Mouse (Mus musculus) forebrain, postnatal 0 days (tissue): Measurements from ENCODE around the gene Zfp335. TPM values are rescaled to one million over a fixed set of nuclear protein-coding genes. Genes with fewer than 3 reads are reported as not detected.

Experiments
- ATAC-seq: fragments of 200-750 bp; cut with Nextera tagmentation; 2 replicates; pipeline ENCODE4 v1.8.0; 2017; ENCODE audit warnings: mild to moderate bottlenecking, moderate library complexity
- DNase-seq: peaks from one replicate; pipeline ENCODE4 v3.0.0-alpha.2; 2015
- H3K27ac ChIP-seq: fragments of 300-500 bp; sonication (generic); 2 replicates; pipeline ENCODE4 v1.5.1; 2014; ENCODE audit warnings: low read depth, mild to moderate bottlenecking, antibody characterized with exemption, low read length, moderate library complexity, mixed read lengths
- H3K27me3 ChIP-seq: fragments of 300-500 bp; sonication (generic); 2 replicates; pipeline ENCODE4 v1.6.1; 2014; ENCODE audit warnings: mild to moderate bottlenecking, low read length, mixed read lengths; ENCODE audit not compliant: insufficient read depth
- H3K36me3 ChIP-seq: fragments of 300-500 bp; sonication (generic); 2 replicates; pipeline ENCODE4 v1.6.1; 2014; ENCODE audit warnings: mild to moderate bottlenecking, moderate library complexity; ENCODE audit not compliant: insufficient read depth
- H3K4me1 ChIP-seq: fragments of 300-500 bp; sonication (generic); 2 replicates; pipeline ENCODE4 v1.6.1; 2014; ENCODE audit warnings: antibody characterized with exemption; ENCODE audit not compliant: insufficient read depth
- H3K4me2 ChIP-seq: fragments of 300-500 bp; sonication (generic); 2 replicates; pipeline ENCODE4 v1.6.1; 2014; ENCODE audit warnings: low read depth, mild to moderate bottlenecking, moderate library complexity
- H3K4me3 ChIP-seq: fragments of 300-500 bp; sonication (generic); 2 replicates; pipeline ENCODE4 v1.5.1; 2014; ENCODE audit warnings: low read depth, low read length, mixed read lengths
- H3K9ac ChIP-seq: fragments of 300-500 bp; sonication (generic); 2 replicates; pipeline ENCODE4 v1.6.1; 2014; ENCODE audit warnings: mild to moderate bottlenecking
- H3K9me3 ChIP-seq: fragments of 300-500 bp; sonication (generic); 2 replicates; pipeline ENCODE4 v1.6.1; 2016; ENCODE audit warnings: low read length
- CTCF ChIP-seq: sonication (generic); IDR thresholded peaks from 2 replicates; pipeline ENCODE4 v1.5.1; 2016; ENCODE audit warnings: antibody characterized with exemption, control low read depth, low read depth
- WGBS: fragments of 180-500 bp; shearing (Covaris S2); extraction: QIAGEN DNeasy Blood & Tissue Kit; methylation state at CpG from one replicate; pipeline ENCODE4 v1.1.7; 2014; 5-methylcytosine and 5-hydroxymethylcytosine counted together
- polyA plus RNA-seq: library from polyadenylated mRNA; unstranded; fragments of >200 nt; fragmentation: Nextera tagmentation; extraction: Ambion mirVana; gene quantifications from 2 replicates; pipeline ENCODE4 v1.2.1, GENCODE M21; 2015
- total RNA-seq: library from RNA; depleted of rRNA; stranded (reverse); fragments of >200 nt; gene quantifications from 2 replicates; pipeline ENCODE4 v1.2.3, GENCODE M21; 2014

The Zfp335 gene
- total and polyA plus RNA-seq, 2 experiments from 2014 or later, result 11.2 to 26.0 TPM

- peaks cover 21% of the 10 kb centered on the region for H3K4me1 ChIP-seq
- no peak within 1 kb of the TSS for H3K4me3 ChIP-seq
- H3K27ac ChIP-seq, result peak within 1 kb of the TSS; percentile 81
- H3K9me3 ChIP-seq, result no peaks in the 10 kb centered on the region
- no peak for DNase-seq
- no peaks in the 10 kb centered on the region for H3K27me3 ChIP-seq
- 0 out of 2 replicates have a peak within 1 kb of the TSS, but pooled peaks have one; percentile 25 for H3K9ac ChIP-seq
- H3K36me3 ChIP-seq, result no peaks in the 10 kb centered on the region
- peak within 1 kb of the TSS; percentile 71; the same call in 1 of the 2 replicates for H3K4me2 ChIP-seq
- no peak for ATAC-seq
- TF ChIP-seq CTCF, result no peak
- WGBS, result 24% methylated on average over 10 of the region's 10 CpGs
These were observed 28.7 kb upstream of the Zfp335 start, which contains the start of gene Mmp9 for GRCm38 (mm10) chr2:164940140-164940830. Gene Mmp9 (plus strand): TSS chr2:164940780.

GRCm38 (mm10) chr2:164939106-164939505 lies 27.5 kb upstream of the Zfp335 start:
- Histone ChIP-seq H3K36me3 (no peaks in the 10 kb centered on the region), H3K27me3 (no peaks in the 10 kb centered on the region), H3K27ac (peak overlapping the region; percentile 81), H3K4me2 (peak overlapping the region; percentile 71), H3K9me3 (no peaks in the 10 kb centered on the region), H3K4me1 (peaks cover 21% of the 10 kb centered on the region), H3K9ac (peak overlapping the region; percentile 55), H3K4me3 (peak overlapping the region; percentile 40)
- peak; percentile 58 for ATAC-seq
- TF ChIP-seq CTCF, result no peak
- DNase-seq, result peak; percentile 57
- WGBS, result 1% methylated on average over 11 of the region's 11 CpGs

- Histone ChIP-seq H3K4me3 (peak overlapping the region; percentile 40), H3K27ac (peak overlapping the region; percentile 81), H3K27me3 (no peaks in the 10 kb centered on the region), H3K4me1 (peaks cover 21% of the 10 kb centered on the region), H3K9ac (peak overlapping the region; percentile 55), H3K36me3 (no peaks in the 10 kb centered on the region), H3K4me2 (peak overlapping the region; percentile 71), H3K9me3 (no peaks in the 10 kb centered on the region)
- ATAC-seq, result peak; percentile 96
- 4% methylated on average over 39 of the region's 39 CpGs for WGBS
- peak; percentile 79 for DNase-seq
- TF ChIP-seq CTCF, result no peak
These were observed 26.9 kb upstream of the Zfp335 start for GRCm38 (mm10) chr2:164938146-164939091.

GRCm38 (mm10) chr2:164935991-164936390 lies 24.4 kb upstream of the Zfp335 start:
- no peak for ATAC-seq
- H3K27me3 ChIP-seq, result no peaks in the 10 kb centered on the region
- no peak overlapping the region for H3K27ac ChIP-seq
- H3K4me2 ChIP-seq, result no peak overlapping the region
- H3K4me1 ChIP-seq, result peaks cover 21% of the 10 kb centered on the region
- no peak for DNase-seq
- H3K36me3 ChIP-seq, result no peaks in the 10 kb centered on the region
- no peaks in the 10 kb centered on the region for H3K9me3 ChIP-seq
- 73% methylated on average over 4 of the region's 4 CpGs for WGBS
- TF ChIP-seq CTCF, result no peak
- no peak overlapping the region for H3K4me3 ChIP-seq
- H3K9ac ChIP-seq, result no peak overlapping the region

- no peak overlapping the region for H3K9ac ChIP-seq
- TF ChIP-seq CTCF, result no peak
- WGBS, result 38% methylated on average over 10 of the region's 10 CpGs
- H3K9me3 ChIP-seq, result no peaks in the 10 kb centered on the region
- H3K4me2 ChIP-seq, result no peak overlapping the region
- H3K27ac ChIP-seq, result no peak overlapping the region
- DNase-seq, result no peak
- ATAC-seq, result no peak
- H3K27me3 ChIP-seq, result no peaks in the 10 kb centered on the region
- H3K4me3 ChIP-seq, result no peak overlapping the region
- H3K4me1 ChIP-seq, result peaks cover 6% of the 10 kb centered on the region
- no peaks in the 10 kb centered on the region for H3K36me3 ChIP-seq
These were observed 22.0 kb upstream of the Zfp335 start for GRCm38 (mm10) chr2:164933534-164933933.

GRCm38 (mm10) chr2:164930706-164931581 lies 19.4 kb upstream of the Zfp335 start:
- H3K4me3 ChIP-seq, result no peak overlapping the region
- DNase-seq (no peak), ATAC-seq (no peak)
- H3K9ac ChIP-seq, result no peak overlapping the region
- H3K9me3 ChIP-seq, result no peaks in the 10 kb centered on the region
- WGBS, result 63% methylated on average over 11 of the region's 11 CpGs
- H3K27me3 ChIP-seq, result no peaks in the 10 kb centered on the region
- H3K4me1 ChIP-seq, result no peaks in the 10 kb centered on the region
- no peaks in the 10 kb centered on the region for H3K36me3 ChIP-seq
- no peak overlapping the region for H3K27ac ChIP-seq
- no peak overlapping the region for H3K4me2 ChIP-seq
- TF ChIP-seq CTCF, result no peak
